Mouse (Mus musculus) mouse trophoblast stem cell (cell line): ENCODE results near the gene Lactb.

Source experiments
- in situ Hi-C, 2 experiments: fragments of 300-500 bp; cut with MseI, MboI; formaldehyde crosslinking; loops; 2 replicates in 1 of 2; 3 replicates in 1 of 2; pipeline ENCODE4 v1.15.1; 2025

The Lactb gene

GRCm38 (mm10) chr9:66978468-66978867, 3.2 kb upstream of the Lactb start:
- in situ Hi-C loops = no loop called here

DNA sequence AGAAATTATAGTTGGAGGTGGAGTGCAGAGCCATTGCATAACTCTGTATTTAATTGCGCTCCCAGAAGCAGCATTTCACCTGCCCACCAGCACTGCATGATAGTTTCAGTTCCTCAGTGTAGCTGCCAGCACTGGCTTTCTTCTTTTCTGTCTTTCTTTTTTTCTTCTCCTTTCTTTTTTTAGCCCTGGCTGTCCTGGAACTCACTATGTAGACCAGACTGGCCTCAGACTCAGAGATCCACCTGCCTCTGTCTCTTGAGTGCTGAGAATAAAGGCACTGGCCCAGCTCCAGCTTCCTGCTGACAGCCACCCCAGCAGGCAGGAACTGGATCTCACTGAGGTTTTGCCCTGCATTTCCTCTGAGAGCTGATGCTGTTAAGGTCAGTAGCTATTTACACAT, 2.7 kb upstream of the Lactb start:
- in situ Hi-C loops = no loop called here

DNA sequence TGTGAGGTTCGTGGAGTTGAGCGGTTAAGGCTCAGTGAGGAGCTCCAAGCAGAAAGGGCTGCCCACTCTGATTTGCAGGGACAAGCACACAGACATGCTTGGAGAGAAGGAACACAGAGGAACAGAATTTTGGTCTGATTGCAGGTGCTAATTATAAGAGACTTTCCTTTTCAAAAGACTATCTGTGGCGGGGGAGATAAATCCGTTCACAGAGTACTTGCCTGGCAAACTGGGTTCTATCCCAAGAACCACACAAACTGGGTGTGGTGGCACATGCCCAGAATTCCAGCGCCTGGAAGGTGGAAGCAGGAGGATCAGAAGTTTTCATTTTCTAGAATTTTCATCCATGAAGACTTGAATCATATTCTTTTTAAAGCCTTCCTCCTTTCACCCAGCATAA, 1.8 kb upstream of the Lactb start:
- in situ Hi-C loops = no loop called here

GRCm38 (mm10) chr9:66974721-66975225, 511 bp downstream of the Lactb start:
- in situ Hi-C loops = no loop called here

GRCm38 (mm10) chr9:66971116-66971515, 4.2 kb downstream of the Lactb start:
- in situ Hi-C loops = no loop called here

- in situ Hi-C loops = no loop called here
Measured at GRCm38 (mm10) chr9:66967492-66967891, 7.8 kb downstream of the Lactb start.

DNA sequence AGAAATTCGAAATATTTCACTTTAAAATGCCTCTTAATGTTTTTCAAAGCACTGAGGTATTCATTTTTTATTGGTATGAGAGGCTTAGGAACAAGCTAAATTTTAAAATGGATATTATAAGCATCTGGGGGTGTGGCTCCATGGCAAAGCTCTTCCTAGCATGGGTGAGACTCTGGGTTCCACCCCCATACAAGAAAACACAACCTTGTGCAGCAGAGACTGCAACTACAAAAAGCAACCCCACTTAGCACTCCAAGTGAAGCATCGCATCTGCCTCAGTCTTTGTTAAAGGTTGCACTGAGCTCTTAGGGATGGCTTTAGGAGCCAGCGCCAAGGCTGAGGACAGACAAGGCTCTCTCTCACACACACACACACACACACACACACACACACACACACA, 13.8 kb downstream of the Lactb start:
- in situ Hi-C loops = no loop called here

- in situ Hi-C loops = no loop called here
Measured at GRCm38 (mm10) chr9:66957451-66957850, 17.8 kb downstream of the Lactb start.

- in situ Hi-C loops = no loop called here
Measured at GRCm38 (mm10) chr9:66952886-66953285, 22.4 kb downstream of the Lactb start.

- in situ Hi-C loops = no loop called here
Measured at GRCm38 (mm10) chr9:66952321-66952720, 23.0 kb downstream of the Lactb start.

DNA sequence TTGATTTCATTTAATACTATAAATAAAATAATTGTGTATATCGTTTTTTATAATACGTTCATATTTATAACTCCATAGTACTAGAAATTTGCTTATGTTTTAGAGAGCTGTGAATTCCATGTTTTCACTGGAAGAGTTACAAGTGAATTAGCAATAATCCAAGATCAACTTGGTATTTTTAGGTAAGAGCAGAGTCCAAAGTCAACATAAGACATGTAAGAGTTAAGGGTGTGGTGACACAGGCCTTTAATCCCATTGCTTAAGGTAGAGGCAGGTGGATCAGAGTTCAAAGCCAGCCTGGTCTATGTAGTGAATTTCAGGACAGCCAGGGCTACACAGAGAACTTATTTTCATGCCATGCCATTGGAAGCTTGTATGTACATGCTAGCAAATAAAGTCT, 26.7 kb downstream of the Lactb start:
- in situ Hi-C loops = no loop called here

- in situ Hi-C loops = no loop called here
Measured at GRCm38 (mm10) chr9:66945647-66946641, 29.3 kb downstream of the Lactb start, which contains the start of gene Rps27l. Gene Rps27l (plus strand): TSS chr9:66946086.

DNA sequence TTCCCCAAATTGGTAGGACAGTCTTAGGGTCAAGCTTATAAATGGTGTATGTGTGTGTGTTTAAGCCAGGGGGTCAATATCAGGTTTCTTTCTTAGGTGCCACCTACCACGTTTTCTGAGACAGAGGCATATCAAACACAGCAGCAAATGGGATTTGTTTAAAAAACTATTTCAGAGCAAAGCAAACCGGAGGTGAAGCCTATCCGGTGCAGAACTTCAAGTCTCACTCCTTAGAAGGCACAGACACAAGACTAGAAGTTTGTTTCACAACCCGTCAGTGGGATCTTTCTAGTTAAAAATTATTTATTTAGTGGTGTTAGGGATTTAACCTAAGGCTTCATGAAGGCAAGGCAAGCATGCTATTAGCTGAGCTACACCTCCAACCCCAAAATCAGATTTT, 30.1 kb downstream of the Lactb start:
- in situ Hi-C loops = no loop called here

GRCm38 (mm10) chr9:66938836-66939235, 36.4 kb downstream of the Lactb start:
- in situ Hi-C loops = no loop called here

DNA sequence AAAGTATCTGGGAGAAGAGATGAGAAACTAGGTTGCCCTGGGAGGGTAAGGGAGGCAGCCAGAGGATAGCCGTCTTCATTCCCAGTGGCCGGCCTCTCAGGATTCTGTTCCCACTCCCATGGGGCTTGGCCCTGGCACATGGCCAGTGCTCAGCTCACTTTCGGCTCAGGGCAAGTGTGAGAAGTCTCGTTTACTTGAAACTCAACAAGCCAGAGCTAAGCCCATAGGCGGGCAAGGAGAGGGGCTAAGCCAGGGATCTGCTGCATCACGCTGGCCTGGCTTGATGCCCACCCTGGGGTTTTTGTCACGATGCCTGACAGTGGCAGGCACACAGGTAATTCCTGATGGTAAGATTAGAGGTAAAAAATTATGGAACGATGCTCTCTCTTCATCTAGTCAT, 37.8 kb downstream of the Lactb start:
- in situ Hi-C loops = no loop called here

- in situ Hi-C loops = no loop called here
Measured at GRCm38 (mm10) chr9:66933869-66934808, 41.1 kb downstream of the Lactb start.

GRCm38 (mm10) chr9:66930351-66930750, 44.9 kb downstream of the Lactb start:
- in situ Hi-C loops = no loop called here

DNA sequence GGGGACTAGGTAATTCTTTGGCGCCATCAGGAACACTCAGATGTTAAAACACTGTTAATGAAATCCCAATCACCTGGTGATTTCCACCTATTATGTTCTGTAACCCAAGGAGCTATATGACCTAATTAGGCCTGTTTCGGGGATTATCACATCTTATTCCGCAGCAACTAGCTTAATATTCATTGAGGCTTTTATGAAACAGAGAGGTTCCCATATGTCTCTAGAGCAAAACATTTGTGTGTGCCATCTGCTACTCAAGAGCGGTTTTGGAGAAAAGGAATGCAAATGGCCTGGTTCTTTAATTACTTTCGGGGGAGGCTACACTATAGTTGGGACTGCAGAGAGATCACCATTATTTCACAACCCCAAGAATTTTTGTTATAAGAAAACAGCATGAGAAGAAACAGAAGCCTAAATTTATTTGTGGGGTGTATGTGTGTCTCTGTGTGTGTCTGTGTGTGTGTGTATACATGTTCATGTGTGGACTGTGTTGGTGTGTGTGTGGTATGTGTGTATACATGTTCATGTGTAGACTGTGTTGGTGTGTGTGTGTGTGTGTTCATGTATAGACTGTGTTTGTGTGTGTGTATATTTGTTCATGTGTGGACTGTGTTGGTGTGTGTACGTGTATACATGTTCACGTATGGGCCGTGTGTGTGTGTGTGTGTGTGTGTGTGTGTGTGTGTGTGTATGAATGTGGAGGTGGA, 47.4 kb downstream of the Lactb start:
- in situ Hi-C loops = no loop called here

GRCm38 (mm10) chr9:66925853-66926252, 49.4 kb downstream of the Lactb start:
- in situ Hi-C loops = no loop called here

DNA sequence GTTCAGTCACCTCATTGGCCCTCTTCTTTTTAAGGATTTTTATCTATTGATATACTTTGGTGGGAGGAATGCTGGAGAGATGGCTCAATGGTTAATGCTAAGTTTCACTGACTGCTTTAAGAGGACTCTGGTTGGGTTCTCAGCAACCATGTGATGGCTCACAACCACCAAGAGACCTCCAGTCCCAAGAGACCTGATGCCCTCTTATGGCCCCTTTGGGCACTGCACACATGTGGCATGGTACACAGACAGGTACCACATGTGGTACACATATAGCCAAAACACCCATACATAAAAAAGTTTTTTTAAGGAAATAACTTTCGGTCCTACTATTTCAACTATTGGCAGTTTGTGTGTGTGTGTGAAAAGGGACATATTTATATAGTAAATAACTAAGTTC, 53.2 kb downstream of the Lactb start:
- in situ Hi-C loops = no loop called here

DNA sequence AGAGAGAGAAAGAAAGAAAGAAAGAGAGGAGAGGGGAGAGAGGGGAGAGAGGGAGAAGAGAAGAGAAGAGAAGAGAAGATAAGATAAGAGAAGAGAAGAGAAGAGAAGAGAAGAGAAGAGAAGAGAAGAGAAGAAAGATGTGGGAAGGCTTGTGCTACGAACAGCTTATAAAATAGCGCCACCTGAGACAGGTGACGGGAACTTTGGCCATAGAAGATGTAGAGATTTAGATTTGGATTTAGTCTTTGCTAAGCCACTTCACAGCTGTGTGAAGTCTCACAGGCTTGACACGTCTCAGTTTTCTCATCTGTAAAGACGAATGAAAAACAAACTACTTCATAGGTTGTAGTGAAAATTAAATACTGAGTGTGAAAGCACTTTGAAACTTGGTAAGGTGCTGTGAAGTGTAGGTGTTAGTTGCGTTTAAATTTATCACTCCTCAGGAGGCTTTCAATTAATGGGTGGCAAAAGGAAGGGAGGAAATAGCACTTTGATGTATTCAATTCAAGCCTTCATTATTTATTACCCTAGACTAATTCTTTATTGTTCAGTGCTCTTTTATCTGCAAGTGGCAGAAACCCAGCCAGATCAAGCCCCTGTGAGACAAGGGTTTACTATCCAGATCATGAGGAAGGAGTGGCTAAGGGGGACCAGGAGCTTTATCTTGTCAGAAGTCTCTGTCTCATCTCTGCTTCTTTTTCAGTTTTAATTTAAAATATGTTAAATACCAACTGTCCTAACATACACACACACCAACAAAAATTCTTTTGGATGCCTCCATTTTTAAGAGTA, 54.6 kb downstream of the Lactb start:
- in situ Hi-C loops = no loop called here
